Mouse (Mus musculus) testis, adult 2 months (tissue): ENCODE measurements around the gene Mmp14.

Experiments
- CTCF ChIP-seq: fragments of 200-500 bp; IDR thresholded peaks from 2 replicates; pipeline ENCODE4 v1.5.1; 2012; ENCODE audit warnings: low read depth, mild to moderate bottlenecking, inconsistent platforms, low read length, moderate library complexity; ENCODE audit not compliant: control insufficient read depth, insufficient read depth, insufficient replicate concordance
- POLR2A ChIP-seq: fragments of 200-500 bp; IDR thresholded peaks from 2 replicates; pipeline ENCODE4 v1.6.1; 2012; ENCODE audit warnings: low read depth, mild to moderate bottlenecking, inconsistent platforms, low read length, moderate library complexity; ENCODE audit not compliant: control insufficient read depth

DNA sequence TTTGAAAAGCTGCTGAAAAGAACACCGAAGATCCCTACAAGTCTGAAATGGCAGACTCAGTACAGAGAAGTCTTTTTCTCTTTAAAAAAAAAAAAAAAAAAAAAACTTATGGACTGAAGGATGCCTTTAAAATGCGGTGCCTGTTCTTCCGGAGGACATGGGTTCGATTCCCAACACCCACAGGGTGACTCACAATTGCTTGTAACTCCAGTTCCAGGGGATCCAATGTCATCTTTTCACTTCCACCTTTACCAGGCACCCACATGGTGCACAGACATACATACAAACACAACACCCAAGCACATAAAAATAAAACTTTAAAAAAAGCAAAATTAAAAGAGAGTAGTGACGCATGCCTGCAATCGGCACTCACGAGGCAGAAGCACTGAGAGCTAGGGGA lies 3.7 kb upstream of the Mmp14 start:
- TF ChIP-seq CTCF = no peak
- TF ChIP-seq POLR2A = no peak
